Mouse (Mus musculus): ENCODE measurements around the gene Orai2.

GRCm38 (mm10) chr5:136167296-136167695 lies 3.2 kb downstream of the Orai2 start:
- no peak for TF ChIP-seq HCFC1 (IDR thresholded peaks at IDR 0.05; ENCODE audit: borderline replicate concordance, insufficient read depth, low read length)
- TF ChIP-seq CHD2 (IDR thresholded peaks at IDR 0.05; ENCODE audit: low read depth, low read length) = no peak
- no peak for TF ChIP-seq ZNF384 (IDR thresholded peaks at IDR 0.05; ENCODE audit: low read depth, low read length)
- TF ChIP-seq ZC3H11A (IDR thresholded peaks at IDR 0.05; ENCODE audit: borderline replicate concordance, low read depth, low read length) = no peak

All from ES-E14 (cell line).